Mouse (Mus musculus) gastrocnemius, postnatal 36 days (tissue): ENCODE data around the gene Spint3. TPM values are rescaled to one million over a fixed set of nuclear protein-coding genes. Genes with fewer than 3 reads are reported as not detected.
"Not testable (repeated sequence)": the region's sequence is repeated elsewhere in the genome, so short reads cannot be mapped to it uniquely, and the experiment has no call there.

Experiments used
- DNase-seq, 2 experiments: peaks; one replicate each; pipeline ENCODE4 v3.0.0; 2022
- intact Hi-C: fragments of 180-260 bp; cut with DNase I; formaldehyde crosslinking; loops from one replicate; pipeline ENCODE4 v1.15.1; 2025
- long read RNA-seq, 2 experiments: library from polyadenylated mRNA; stranded (forward); transcript quantifications; one replicate each; pipeline ENCODE4 v2.0.0; 2021
- total RNA-seq, 2 experiments: library from RNA; stranded (reverse); gene quantifications; 2 replicates each; pipeline ENCODE4 v1.2.3; 2021

The Spint3 gene
- total RNA-seq: not detected
- long read RNA-seq, experiment 1: 0 reads
- long read RNA-seq, experiment 2: 0 reads

DNA sequence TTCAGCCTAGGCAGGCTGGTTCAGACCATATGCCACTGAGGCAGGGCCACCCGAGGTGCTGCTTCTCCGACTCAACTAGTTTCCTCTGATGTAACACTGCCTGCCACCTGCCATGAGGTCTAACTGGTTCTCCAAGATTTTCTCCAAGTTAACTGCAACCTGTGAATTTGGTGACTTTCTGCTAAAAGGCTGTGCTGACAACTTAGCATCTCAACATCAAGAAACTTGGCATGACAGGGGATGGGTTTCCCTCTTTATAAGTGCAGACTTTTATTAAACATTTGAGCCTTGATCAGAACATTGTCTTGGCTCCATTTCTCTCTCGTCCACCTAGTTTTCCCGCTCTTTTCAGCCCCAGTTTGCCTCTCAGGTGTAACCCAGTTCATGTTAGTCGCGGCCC lies at the start of gene Spint3:
Gene Spint3 (minus strand): TSS at position 101 of the 400 bp plus-strand sequence.
- DNase-seq, intact Hi-C loops: not testable (repeated sequence)

DNA sequence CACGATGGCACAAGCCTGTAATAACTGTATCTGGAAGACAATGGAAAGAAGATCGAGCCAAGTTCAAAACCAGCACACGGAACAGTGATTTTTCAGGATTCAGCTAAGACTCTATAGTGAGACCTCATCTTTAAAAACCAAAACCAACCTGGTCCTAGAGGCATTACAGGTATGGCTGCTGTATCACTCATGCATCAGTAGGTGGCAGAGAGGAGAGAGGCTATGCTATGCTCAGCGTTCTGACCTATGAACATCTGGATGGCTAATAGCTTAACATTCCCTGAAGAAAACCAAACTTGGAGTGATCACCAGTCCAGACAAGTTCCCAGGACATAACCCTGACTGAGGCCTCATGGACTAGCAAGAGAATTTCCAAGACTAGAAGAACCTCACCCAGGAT lies 48.5 kb upstream of the Spint3 start:
- intact Hi-C loops: no loop called here
- DNase-seq: no peak

DNA sequence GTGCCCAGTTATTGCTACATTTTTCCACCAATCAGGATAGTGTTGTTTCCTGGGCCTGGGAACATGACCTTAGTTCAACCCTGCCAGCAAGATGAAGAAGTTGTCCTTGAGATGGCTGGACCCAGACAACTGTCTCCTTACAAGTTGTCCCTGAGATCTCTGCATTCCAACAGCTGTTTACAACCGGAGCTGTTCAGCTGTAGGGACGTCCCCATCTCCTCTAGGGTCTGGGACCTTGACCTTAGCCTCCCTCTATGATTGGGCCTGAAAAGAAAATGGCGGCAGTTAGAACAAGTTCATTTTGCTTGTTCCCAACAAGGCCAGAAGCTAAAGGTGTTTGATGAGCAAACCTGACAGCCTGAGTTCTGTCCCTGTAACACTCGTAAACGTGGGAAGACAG lies 45.8 kb upstream of the Spint3 start:
- no peak for DNase-seq
- intact Hi-C loops: no loop called here

DNA sequence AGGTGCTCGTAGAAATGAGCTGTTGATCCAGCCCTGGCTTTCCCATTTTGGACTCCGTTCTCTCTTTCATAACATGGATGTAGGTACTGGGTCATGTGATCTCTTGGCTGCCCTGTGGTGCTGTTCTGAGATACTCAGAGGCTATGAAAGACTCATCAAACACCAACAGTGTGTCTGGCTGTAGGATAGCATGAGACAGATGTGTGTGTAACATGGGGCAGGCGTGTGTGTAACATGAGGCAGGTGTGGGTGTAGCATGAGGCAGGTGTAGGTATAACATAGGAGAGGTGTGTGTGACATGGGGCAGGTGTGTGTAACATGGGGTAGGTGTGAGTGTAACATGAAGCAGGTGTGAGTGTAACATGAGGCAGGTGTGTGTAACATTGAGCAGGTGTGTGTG lies 42.1 kb upstream of the Spint3 start:
- DNase-seq: no peak
- intact Hi-C loops: no loop called here

DNA sequence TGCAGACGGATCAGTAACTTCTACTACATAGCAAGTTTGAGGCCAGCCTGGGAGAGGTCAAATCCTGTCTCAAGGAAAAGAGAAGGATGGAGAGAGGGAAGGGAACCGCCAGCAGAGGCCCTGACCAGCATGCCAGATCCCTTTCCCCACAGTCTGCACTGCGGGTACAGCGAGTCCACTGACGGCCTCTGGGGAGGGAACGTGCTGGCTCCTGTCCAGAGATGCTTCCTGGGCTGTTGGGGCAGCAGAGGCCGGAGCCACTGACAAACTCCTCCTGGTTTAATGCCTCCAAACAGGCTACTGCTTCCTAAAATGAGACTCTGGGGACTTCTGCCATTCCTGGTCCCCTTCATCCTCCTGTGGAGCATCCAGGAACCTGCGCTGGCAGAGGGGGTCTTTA lies 40.2 kb upstream of the Spint3 start, which contains the start of the genes Wfdc6b and Wfdc8:
Gene Wfdc6b (plus strand): TSS at position 52 of the 400 bp plus-strand sequence.
Gene Wfdc8 (minus strand): TSS at position 156 of the 400 bp plus-strand sequence.
- DNase-seq: peak; percentile 38 to 47
- intact Hi-C loops: not testable (repeated sequence)

DNA sequence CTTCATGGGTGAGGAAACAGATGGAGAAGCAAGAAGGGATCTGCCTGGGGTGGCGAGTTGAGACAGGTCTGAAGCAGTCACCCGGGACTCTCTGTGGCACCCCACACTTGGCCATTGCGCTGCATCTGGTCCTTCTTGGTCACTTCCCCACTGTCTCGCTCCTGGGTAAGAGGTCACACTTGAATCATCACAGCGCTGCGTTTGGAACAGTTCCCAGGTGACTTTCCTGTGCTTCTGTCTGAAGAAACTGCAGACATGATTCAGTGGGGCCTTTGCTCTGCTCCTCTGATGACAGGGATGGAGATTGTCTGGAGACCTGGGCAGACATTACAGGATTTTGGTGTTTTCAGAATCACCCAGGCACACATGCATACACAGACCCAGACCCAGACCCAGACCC lies 35.5 kb upstream of the Spint3 start:
- intact Hi-C loops: no loop called here
- no peak for DNase-seq

DNA sequence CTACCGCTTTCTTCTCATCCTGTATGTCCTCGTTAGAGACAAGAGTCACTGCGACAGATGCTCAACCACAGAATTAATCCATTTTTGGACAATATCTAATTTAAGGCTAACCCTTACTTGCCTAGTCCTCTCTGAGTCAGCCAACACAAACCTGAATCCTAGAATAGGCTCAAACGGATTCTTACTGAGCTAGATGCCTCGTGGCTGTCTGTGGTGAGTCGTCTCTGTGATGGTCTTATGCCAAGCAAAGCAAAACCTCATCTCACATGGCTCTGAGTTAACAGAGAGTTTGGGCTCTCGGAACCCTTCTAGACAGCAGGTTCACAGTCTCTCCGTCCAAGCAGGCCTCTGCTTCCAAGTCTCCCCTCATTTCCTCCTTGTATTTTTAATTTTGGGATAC lies 31.2 kb upstream of the Spint3 start:
- intact Hi-C loops: no loop called here
- DNase-seq: no peak

DNA sequence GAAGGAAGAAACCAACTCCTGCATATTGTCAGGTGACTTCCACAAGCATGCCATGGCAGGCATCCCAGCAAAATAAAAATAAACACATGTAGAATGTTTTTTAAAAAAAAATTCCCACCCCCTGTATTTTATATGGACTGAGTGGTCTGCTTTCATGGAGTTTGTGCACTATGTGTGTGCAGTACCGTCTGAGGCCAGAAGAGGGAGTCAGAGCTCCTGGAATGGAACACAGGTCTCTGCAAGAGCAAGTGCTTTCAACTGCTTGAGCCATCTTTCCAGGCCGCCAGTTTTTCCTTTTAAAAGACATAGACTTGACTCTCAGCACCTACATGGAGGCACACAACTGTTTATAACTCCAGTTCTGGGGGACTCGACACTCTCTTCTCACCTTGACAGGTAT lies 30.2 kb upstream of the Spint3 start:
- intact Hi-C loops: no loop called here

DNA sequence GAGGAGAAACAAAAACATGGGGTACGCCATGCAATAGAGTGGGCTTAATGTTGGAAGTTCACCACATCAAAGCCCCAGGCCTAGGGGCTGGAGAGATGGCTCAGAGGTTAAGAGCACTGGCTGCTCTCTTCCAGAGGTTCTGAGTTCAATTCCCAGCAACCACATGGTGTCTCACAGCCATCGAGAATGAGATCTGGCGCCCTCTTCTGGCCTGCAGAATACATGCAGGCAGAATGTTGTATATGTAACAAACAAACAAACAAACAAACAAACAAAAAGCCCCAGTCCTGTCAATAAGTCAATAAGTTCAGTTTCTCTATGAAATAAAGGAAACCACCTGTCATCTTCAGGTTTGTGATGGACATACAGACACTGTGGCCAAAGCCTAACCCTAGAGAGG lies 26.9 kb upstream of the Spint3 start:
- DNase-seq: no peak
- intact Hi-C loops: no loop called here

More for the DNA sequence above, 30.2 kb upstream of the Spint3 start:
- DNase-seq: no peak

DNA sequence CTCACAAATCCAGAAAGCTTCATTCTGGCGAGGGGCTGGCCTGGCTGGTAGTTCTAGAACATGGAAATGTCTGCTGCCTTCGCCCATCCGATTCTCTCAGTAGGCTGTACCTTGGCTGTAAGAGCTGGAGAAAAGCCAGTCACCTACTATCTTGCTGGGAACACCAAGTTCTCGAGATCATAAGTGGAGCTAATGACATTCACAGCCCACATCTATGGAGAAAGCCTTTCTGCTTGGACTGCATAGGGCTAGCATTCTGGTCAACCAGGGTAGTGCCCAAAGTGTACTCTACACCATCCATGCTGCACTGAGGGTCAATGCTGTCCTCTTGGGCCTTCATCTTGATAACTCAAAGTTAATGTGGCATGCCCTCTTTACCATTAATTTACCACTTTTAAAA lies 20.2 kb upstream of the Spint3 start, which contains the start of gene Eppin:
Gene Eppin (minus strand): TSS at position 101 of the 400 bp plus-strand sequence.
- DNase-seq: no peak
- intact Hi-C loops: no loop called here

DNA sequence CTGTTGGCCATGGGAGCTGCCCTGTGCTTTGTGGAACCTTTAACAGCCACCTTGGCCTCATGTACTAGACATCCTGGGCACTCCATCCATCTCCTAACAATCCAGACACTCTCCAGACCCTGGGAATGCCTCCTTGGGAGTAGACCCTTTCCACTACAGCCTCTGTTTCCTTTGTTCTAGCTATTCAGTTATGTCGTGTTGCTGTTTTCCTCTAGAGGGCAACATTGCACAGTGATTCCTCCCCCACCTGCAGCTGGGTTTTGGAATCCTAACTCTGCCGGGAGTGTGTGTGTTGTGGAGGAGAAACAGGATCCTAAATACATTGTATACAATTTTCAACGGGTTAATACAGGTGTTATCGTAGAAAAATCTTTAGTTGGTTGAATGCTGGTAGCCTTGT lies 18.8 kb upstream of the Spint3 start:
- intact Hi-C loops: no loop called here

DNA sequence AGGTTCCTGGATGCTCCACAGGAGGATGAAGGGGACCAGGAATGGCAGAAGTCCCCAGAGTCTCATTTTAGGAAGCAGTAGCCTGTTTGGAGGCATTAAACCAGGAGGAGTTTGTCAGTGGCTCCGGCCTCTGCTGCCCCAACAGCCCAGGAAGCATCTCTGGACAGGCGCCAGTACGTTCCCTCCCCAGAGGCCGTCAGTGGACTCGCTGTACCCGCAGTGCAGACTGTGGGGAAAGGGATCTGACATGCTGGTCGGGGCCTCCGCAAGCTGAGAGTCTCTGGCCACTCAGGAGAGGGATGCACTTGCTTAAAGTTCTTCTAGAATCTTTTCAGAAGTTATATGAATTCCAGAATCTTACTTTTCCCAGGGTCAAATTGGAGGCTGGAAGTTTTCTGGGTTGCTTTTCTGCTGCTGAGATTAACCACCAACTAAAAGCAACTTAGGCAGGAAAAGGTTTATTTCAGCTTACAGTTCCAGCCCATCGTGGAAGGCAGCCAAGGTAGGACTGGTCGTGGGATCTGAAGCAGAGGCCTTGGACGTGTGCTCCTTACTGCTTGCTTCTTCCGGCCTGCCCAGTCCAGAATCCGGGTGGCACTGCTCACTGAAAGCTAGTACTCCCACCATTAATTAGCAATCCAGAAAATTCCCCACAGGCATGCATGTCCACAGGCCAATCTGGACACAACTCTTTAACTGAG lies 11.9 kb upstream of the Spint3 start, which contains the start of gene Wfdc6a:
Gene Wfdc6a (minus strand): TSS at position 423 of the 701 bp plus-strand sequence.
- intact Hi-C loops: loop anchor here (5.0 kb wide), 1 partner anchor 142 kb away; no protein-coding TSS in a partner anchor
- not testable (repeated sequence) for DNase-seq

More for the DNA sequence above, 18.8 kb upstream of the Spint3 start:
- no peak for DNase-seq

DNA sequence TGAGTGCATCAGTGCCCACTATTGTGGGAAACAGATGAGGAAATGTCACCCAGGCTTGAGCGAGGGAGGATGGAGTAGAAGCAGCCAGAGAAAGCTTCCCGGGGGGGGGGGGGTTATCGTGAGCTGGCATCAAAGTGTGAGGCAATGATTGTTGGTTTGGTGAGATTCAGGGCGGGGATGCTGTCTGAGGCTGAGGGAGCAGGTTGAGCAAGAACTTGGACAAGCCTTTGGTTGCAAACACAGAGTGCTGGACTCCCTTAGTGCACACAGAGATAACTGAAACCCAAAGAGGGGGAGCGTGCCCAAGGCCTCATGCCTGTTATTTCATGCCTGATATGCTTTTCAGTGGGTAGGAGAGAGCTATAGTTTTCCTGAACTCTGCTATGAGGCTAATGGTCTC lies 5.8 kb downstream of the Spint3 start:
- intact Hi-C loops: no loop called here

DNA sequence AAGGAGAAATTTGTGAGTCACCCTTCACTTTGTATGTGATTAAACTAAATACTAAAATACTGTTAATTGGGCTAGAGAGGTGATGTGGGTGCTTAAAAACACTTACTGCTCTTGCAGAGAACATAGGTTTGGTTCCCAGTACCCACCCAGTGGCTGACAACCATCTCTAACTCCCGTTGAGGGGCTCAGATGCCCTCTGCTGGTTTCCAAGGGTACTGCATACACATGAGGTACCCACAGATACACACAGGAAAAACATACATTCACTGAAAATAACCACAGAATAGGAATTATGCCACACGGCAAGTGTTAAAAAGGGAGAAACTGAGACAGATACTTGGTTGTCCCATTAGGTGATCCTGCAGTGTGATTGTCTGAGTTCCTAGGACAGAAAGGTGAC lies 6.3 kb downstream of the Spint3 start:
- intact Hi-C loops: no loop called here
- no peak for DNase-seq

More for the DNA sequence above, 5.8 kb downstream of the Spint3 start:
- no peak for DNase-seq

DNA sequence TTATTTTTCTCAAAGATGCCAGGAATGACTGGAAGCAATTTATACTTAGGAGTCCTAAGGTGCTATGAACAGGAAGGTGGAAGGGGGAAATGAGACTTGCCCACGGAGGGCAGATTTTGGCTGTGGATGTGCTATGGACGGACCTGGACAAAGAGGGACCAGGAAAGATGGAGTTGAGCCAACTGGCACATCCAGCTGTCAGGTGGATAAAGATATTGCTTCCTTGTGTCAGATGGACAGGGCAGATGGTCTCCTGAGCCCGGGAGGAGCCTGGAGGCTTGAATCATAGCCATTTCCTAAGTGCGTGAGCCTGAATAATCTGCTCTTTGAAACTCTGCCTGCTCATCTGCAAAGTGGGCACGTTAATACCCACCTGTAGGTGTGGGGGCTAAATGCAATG lies 8.9 kb downstream of the Spint3 start:
- DNase-seq: no peak
- intact Hi-C loops: no loop called here

DNA sequence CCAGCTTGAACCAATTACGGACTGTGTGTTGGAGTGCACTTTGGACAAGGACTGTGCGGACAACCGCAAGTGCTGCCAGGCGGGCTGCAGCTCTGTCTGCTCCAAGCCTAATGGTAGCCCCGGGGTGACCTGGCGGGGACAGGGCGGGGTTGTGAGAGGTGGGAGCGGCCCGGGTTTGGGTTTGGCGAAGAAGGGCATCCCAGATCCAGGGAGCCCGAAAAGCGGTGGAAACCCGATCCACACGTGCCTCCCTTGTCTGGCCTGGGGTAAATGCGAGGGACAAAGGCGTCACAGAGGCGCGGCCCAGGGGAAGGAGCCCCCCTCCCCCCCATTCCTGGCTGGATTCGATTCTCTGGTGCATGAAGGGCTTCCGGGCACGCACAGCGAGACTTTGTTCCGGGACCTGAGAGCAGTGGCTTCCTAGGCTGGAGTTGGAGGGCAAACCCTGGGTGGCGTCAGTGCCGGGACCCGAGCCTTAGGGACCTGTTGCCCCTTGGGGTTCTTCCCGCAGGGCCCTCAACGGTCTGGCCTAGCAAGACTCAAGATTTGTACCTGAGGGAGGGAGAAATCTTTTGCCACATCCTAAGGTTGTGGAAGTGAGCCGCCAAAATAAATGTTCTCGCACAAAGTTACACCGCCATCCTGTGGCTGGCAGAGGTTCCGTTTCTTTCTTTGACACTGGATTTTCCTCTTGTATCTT lies 9.8 kb downstream of the Spint3 start:
- no peak for DNase-seq
- intact Hi-C loops: no loop called here

DNA sequence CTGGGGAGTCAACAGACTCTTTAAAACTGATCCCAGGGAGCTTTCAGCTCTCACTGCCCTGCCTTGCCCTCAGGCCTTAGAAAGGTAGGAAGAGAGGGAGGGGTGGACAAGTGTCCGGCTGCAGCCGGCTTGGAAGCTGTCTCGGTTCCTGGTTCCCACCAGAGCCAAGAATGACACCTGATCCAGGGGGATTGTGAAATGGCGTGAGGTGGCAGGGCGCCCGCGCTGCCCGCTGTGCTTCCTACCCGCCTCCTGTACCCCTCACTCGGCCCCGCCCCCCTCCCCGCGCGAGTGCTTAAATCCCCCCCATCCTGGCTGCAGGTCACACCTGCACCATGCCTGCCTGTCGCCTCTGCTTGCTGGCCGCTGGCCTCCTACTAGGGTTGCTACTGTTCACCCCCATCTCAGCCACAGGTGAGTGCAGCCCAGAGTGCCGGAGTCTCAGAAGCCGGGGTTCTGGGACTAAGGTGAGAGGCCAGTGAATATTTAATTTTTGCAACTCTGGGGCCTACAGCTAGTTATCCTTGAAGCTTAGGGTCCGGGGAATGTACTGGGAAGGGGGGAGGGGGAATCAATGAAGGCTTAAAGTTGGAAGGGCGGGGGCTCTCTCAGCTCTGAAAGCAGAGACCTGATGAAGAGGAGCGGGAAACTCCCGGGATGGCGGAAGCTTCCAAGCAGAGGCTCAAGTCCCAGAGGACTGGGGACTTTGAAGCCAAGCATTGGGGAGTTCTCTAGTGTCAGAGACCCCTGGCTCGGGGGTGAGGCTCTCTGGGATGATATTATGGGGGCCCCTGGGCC lies 10.7 kb downstream of the Spint3 start, which contains the start of gene Wfdc2:
Gene Wfdc2 (plus strand): TSS at position 23 of the 798 bp plus-strand sequence.
- no peak for DNase-seq
- intact Hi-C loops: no loop called here

DNA sequence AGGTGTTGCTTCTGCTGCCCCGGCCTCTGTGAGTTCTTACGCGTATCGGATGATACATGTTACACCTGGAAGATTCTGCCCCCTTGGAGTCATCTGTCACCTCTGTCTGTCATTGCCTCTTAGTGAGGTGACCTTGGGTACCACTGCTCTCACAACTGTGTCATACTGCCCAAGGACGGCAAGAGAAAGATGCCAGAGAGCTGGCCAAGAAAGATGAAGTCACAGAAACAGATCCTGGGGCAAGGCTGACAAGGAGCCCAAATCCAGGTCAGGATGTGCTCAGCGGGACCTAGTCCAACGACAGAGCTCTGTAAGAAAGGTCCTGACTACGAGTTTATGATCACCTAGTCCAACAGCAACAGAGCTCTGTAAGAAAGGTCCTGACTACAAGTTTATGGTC lies 13.2 kb downstream of the Spint3 start:
- no peak for DNase-seq
- intact Hi-C loops: no loop called here

DNA sequence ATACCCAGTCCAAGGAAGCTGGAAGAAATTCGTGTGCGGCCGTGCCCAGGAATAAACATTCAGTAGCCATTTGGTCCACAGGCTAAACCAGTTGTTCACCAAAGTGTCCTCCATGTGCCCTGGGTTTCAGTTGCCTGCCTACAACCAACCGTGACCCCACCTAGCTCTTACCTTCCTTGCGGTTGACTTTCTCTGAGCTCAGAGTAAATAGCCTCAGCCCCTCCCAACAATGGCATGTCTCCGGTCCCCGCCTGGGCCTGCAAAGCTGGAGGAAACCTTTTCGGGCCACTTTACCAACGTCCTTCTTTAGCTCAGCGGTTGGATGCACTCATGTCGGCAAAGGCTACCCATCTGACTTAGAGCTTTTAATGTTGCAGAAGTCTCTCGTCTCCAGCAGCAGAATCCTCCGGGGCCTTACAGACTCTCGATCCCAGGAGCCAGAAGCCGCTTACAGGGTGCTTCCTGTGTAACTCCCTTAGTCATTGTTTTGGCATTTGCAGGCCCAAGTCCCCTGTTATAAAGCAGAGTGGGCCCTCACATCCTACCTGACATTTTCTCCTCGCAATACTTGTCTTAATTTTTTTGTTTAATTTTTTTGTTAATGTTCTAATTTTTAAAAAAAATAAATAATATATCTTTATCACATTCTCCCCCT lies 14.1 kb downstream of the Spint3 start:
- intact Hi-C loops: no loop called here
- no peak for DNase-seq

DNA sequence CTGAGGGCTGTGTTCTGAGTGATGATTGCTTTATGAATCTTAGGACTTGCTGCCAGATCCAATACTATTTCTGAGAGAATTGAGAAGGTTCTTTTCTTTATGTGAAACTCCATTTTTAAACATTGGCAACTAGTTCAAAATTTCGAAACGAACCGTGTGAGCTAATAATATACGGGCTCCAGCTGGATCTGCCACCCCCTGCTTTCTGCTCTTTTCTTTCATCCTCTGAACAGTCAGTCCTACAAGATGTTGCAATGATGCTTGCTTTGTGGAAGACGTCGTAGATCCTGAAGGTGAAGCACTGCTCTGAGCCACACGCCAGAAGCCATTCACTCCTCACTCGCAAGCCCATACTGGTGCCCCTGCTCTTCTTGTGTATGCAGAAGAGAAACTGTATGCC lies 14.8 kb downstream of the Spint3 start:
- intact Hi-C loops: no loop called here
- DNase-seq: no peak
